Mouse (Mus musculus): ENCODE data around the gene Tex12.

- no peak for TF ChIP-seq CTCF (IDR thresholded peaks at IDR 0.05; ENCODE audit: borderline replicate concordance, insufficient read depth, low read depth, low read length)
- TF ChIP-seq POLR2A (IDR thresholded peaks at IDR 0.05; ENCODE audit: borderline replicate concordance, insufficient read depth, low read length) = no peak
Observed at GRCm38 (mm10) chr9:50590856-50591518, 29.9 kb upstream of the Tex12 start.
